Mouse (Mus musculus) neural tube, embryonic 15.5 days (tissue): ENCODE results near the gene Rars2. TPM values are rescaled to one million over a fixed set of nuclear protein-coding genes. Genes with fewer than 3 reads are reported as not detected.
A peak's percentile ranks its signal among the peaks of the same experiment; 100 is the strongest.
"Not testable (repeated sequence)": the region's sequence is repeated elsewhere in the genome, so short reads cannot be mapped to it uniquely, and the experiment has no call there.

Experiments
- ATAC-seq: fragments of 200-750 bp; cut with Nextera tagmentation; 2 replicates; pipeline ENCODE4 v1.8.0; 2017; ENCODE audit warnings: mild to moderate bottlenecking, moderate TSS enrichment, moderate library complexity; ENCODE audit not compliant: low FRiP score
- H3K27ac ChIP-seq: fragments of 300-500 bp; sonication (generic); replicated peaks from 2 replicates; pipeline ENCODE4 v1.5.1; 2015; ENCODE audit warnings: mild to moderate bottlenecking, inconsistent platforms
- H3K27me3 ChIP-seq: fragments of 300-500 bp; sonication (generic); replicated peaks from 2 replicates; pipeline ENCODE4 v1.6.1; 2015; ENCODE audit warnings: inconsistent platforms
- H3K36me3 ChIP-seq: fragments of 300-500 bp; sonication (generic); 2 replicates; pipeline ENCODE4 v1.6.1; 2015; ENCODE audit warnings: inconsistent platforms
- H3K4me1 ChIP-seq: fragments of 300-500 bp; sonication (generic); 2 replicates; pipeline ENCODE4 v1.6.1; 2015; ENCODE audit warnings: inconsistent platforms
- H3K4me2 ChIP-seq: fragments of 300-500 bp; sonication (generic); 2 replicates; pipeline ENCODE4 v1.6.1; 2015; ENCODE audit warnings: inconsistent platforms, mild to moderate bottlenecking, moderate library complexity
- H3K4me3 ChIP-seq: fragments of 300-500 bp; sonication (generic); replicated peaks from 2 replicates; pipeline ENCODE4 v1.5.1; 2015; ENCODE audit warnings: mild to moderate bottlenecking, inconsistent platforms
- H3K9ac ChIP-seq: fragments of 300-500 bp; sonication (generic); replicated peaks from 2 replicates; pipeline ENCODE4 v1.6.1; 2015; ENCODE audit warnings: mild to moderate bottlenecking, inconsistent platforms
- H3K9me3 ChIP-seq: fragments of 300-500 bp; sonication (generic); replicated peaks from 2 replicates; pipeline ENCODE4 v1.6.1; 2016; ENCODE audit warnings: inconsistent platforms
- WGBS: fragments of 180-500 bp; shearing (Covaris S2); methylation state at CpG from one replicate; pipeline ENCODE4 v1.1.7; 2015; ENCODE audit warnings: mixed read lengths; 5-methylcytosine and 5-hydroxymethylcytosine counted together
- polyA plus RNA-seq: library from polyadenylated mRNA; unstranded; fragments of >200 nt; fragmentation: Nextera tagmentation; extraction: Ambion mirVana; gene quantifications from 2 replicates; pipeline ENCODE4 v1.2.1, GENCODE M21; 2015

Gene Rars2
- 51.0 and 55.4 TPM in 2 replicates for polyA plus RNA-seq

GRCm38 (mm10) chr4:34614630-34615094, at the start of gene Rars2, which contains the start of gene Orc3:
Rars2 (plus strand) TSS chr4:34614957.
Orc3 (minus strand) TSS chr4:34614944.
- Histone ChIP-seq H3K36me3 (peaks cover 2% of the 10 kb centered on the region), H3K9ac (peak within 1 kb of the TSS; percentile 89), H3K27ac (peak within 1 kb of the TSS; percentile 90), H3K4me3 (peak within 1 kb of the TSS; percentile 84), H3K9me3 (no peaks in the 10 kb centered on the region), H3K4me2 (peak within 1 kb of the TSS; percentile 88), H3K4me1 (peaks cover 28% of the 10 kb centered on the region), H3K27me3 (no peaks in the 10 kb centered on the region)
- ATAC-seq = peak; percentile 99
- under 1% methylated on average over 42 of the region's 42 CpGs for WGBS

GRCm38 (mm10) chr4:34566226-34566625, 48.5 kb upstream of the Rars2 start:
- no peaks in the 10 kb centered on the region for H3K4me1 ChIP-seq
- no peak overlapping the region for H3K9ac ChIP-seq
- no peak overlapping the region for H3K27ac ChIP-seq
- H3K36me3 ChIP-seq = peaks cover 29% of the 10 kb centered on the region
- H3K4me3 ChIP-seq = no peak overlapping the region
- no peak for ATAC-seq
- 94% methylated on average over 6 of the region's 6 CpGs for WGBS
- no peaks in the 10 kb centered on the region for H3K9me3 ChIP-seq
- no peaks in the 10 kb centered on the region for H3K27me3 ChIP-seq
- H3K4me2 ChIP-seq = no peak overlapping the region

GRCm38 (mm10) chr4:34572876-34573275, 41.9 kb upstream of the Rars2 start:
- no peaks in the 10 kb centered on the region for H3K9me3 ChIP-seq
- 75% methylated on average over 2 of the region's 2 CpGs for WGBS
- H3K36me3 ChIP-seq = peaks cover 66% of the 10 kb centered on the region
- no peak for ATAC-seq
- H3K27me3 ChIP-seq = no peaks in the 10 kb centered on the region
- H3K27ac ChIP-seq = no peak overlapping the region
- no peak overlapping the region for H3K9ac ChIP-seq
- no peak overlapping the region for H3K4me2 ChIP-seq
- no peak overlapping the region for H3K4me3 ChIP-seq
- H3K4me1 ChIP-seq = no peaks in the 10 kb centered on the region

- H3K4me1 ChIP-seq = 0 out of 2 replicates have a peak, but pooled peaks cover under 1% of the 10 kb centered on the region
- H3K27me3 ChIP-seq = no peaks in the 10 kb centered on the region
- 81% methylated on average over 2 of the region's 2 CpGs for WGBS
- H3K36me3 ChIP-seq = peaks cover 62% of the 10 kb centered on the region
- H3K9ac ChIP-seq = no peak overlapping the region
- no peak for ATAC-seq
- no peak overlapping the region for H3K4me3 ChIP-seq
- no peak overlapping the region for H3K27ac ChIP-seq
- H3K4me2 ChIP-seq = no peak overlapping the region
- H3K9me3 ChIP-seq = no peaks in the 10 kb centered on the region
Measured at GRCm38 (mm10) chr4:34577028-34577427, 37.7 kb upstream of the Rars2 start.

GRCm38 (mm10) chr4:34579215-34579614, 35.5 kb upstream of the Rars2 start:
- no peak overlapping the region for H3K4me2 ChIP-seq
- H3K4me1 ChIP-seq = 0 out of 2 replicates have a peak, but pooled peaks cover 3% of the 10 kb centered on the region
- 94% methylated on average over 1 of the region's 1 CpGs for WGBS
- ATAC-seq = no peak
- H3K27ac ChIP-seq = no peak overlapping the region
- H3K9ac ChIP-seq = no peak overlapping the region
- H3K4me3 ChIP-seq = no peak overlapping the region
- H3K27me3 ChIP-seq = no peaks in the 10 kb centered on the region
- peaks cover 64% of the 10 kb centered on the region for H3K36me3 ChIP-seq
- no peaks in the 10 kb centered on the region for H3K9me3 ChIP-seq

- not testable (repeated sequence) for H3K9ac ChIP-seq, H3K4me3 ChIP-seq, H3K4me2 ChIP-seq, H3K4me1 ChIP-seq, H3K27ac ChIP-seq, H3K9me3 ChIP-seq, ATAC-seq, H3K27me3 ChIP-seq
- WGBS = 93% methylated on average over 1 of the region's 1 CpGs
- H3K36me3 ChIP-seq = peaks cover 49% of the 10 kb centered on the region
Measured at GRCm38 (mm10) chr4:34581489-34581888, 33.3 kb upstream of the Rars2 start.

GRCm38 (mm10) chr4:34581990-34582389, 32.8 kb upstream of the Rars2 start:
- 0 out of 2 replicates have a peak, but pooled peaks cover 3% of the 10 kb centered on the region for H3K4me1 ChIP-seq
- WGBS = 26% methylated on average over 7 of the region's 7 CpGs
- H3K4me3 ChIP-seq = no peak overlapping the region
- no peaks in the 10 kb centered on the region for H3K27me3 ChIP-seq
- peaks cover 46% of the 10 kb centered on the region for H3K36me3 ChIP-seq
- H3K4me2 ChIP-seq = no peak overlapping the region
- ATAC-seq = no peak
- H3K9ac ChIP-seq = no peak overlapping the region
- H3K27ac ChIP-seq = no peak overlapping the region
- no peaks in the 10 kb centered on the region for H3K9me3 ChIP-seq

- 0 out of 2 replicates have a peak, but pooled peaks cover 3% of the 10 kb centered on the region for H3K4me1 ChIP-seq
- ATAC-seq = no peak
- 48% methylated on average over 5 of the region's 5 CpGs for WGBS
- H3K4me2 ChIP-seq = no peak overlapping the region
- peaks cover 48% of the 10 kb centered on the region for H3K36me3 ChIP-seq
- H3K9ac ChIP-seq = no peak overlapping the region
- H3K27ac ChIP-seq = no peak overlapping the region
- no peak overlapping the region for H3K4me3 ChIP-seq
- H3K9me3 ChIP-seq = no peaks in the 10 kb centered on the region
- H3K27me3 ChIP-seq = no peaks in the 10 kb centered on the region
Measured at GRCm38 (mm10) chr4:34582476-34582875, 32.3 kb upstream of the Rars2 start.

- H3K9ac ChIP-seq = no peak overlapping the region
- no peak overlapping the region for H3K4me3 ChIP-seq
- H3K4me1 ChIP-seq = 0 out of 2 replicates have a peak, but pooled peaks cover 3% of the 10 kb centered on the region
- peaks cover 44% of the 10 kb centered on the region for H3K36me3 ChIP-seq
- no peaks in the 10 kb centered on the region for H3K27me3 ChIP-seq
- no peaks in the 10 kb centered on the region for H3K9me3 ChIP-seq
- H3K27ac ChIP-seq = no peak overlapping the region
- no peak overlapping the region for H3K4me2 ChIP-seq
- ATAC-seq = no peak
- 88% methylated on average over 3 of the region's 3 CpGs for WGBS
Measured at GRCm38 (mm10) chr4:34583427-34583826, 31.3 kb upstream of the Rars2 start.

GRCm38 (mm10) chr4:34584871-34585607, 29.7 kb upstream of the Rars2 start:
- no peak overlapping the region for H3K27ac ChIP-seq
- H3K9me3 ChIP-seq = no peaks in the 10 kb centered on the region
- 82% methylated on average over 7 of the region's 7 CpGs for WGBS
- no peak overlapping the region for H3K9ac ChIP-seq
- H3K27me3 ChIP-seq = no peaks in the 10 kb centered on the region
- ATAC-seq = no peak
- no peak overlapping the region for H3K4me3 ChIP-seq
- peaks cover 33% of the 10 kb centered on the region for H3K36me3 ChIP-seq
- no peak overlapping the region for H3K4me2 ChIP-seq
- H3K4me1 ChIP-seq = 0 out of 2 replicates have a peak, but pooled peaks cover 3% of the 10 kb centered on the region

GRCm38 (mm10) chr4:34603123-34603522, 11.6 kb upstream of the Rars2 start:
- Histone ChIP-seq H3K4me1 (no peaks in the 10 kb centered on the region), H3K9ac (no peak overlapping the region), H3K9me3 (no peaks in the 10 kb centered on the region), H3K27ac (no peak overlapping the region), H3K4me2 (no peak overlapping the region), H3K36me3 (peaks cover 55% of the 10 kb centered on the region), H3K4me3 (no peak overlapping the region), H3K27me3 (no peaks in the 10 kb centered on the region)
- ATAC-seq = no peak
- 89% methylated on average over 6 of the region's 6 CpGs for WGBS

GRCm38 (mm10) chr4:34606658-34607057, 8.1 kb upstream of the Rars2 start:
- Histone ChIP-seq H3K4me2 (no peak overlapping the region), H3K27me3 (no peaks in the 10 kb centered on the region), H3K36me3 (peaks cover 44% of the 10 kb centered on the region), H3K9me3 (no peaks in the 10 kb centered on the region), H3K4me3 (no peak overlapping the region), H3K9ac (no peak overlapping the region), H3K27ac (no peak overlapping the region), H3K4me1 (0 out of 2 replicates have a peak, but pooled peaks cover 2% of the 10 kb centered on the region)
- ATAC-seq = no peak
- WGBS = 97% methylated on average over 10 of the region's 10 CpGs
